Mouse (Mus musculus): Measurements from ENCODE around the gene Upk3b. TPM values are rescaled to one million over a fixed set of nuclear protein-coding genes. Genes with fewer than 3 reads are reported as not detected.

Upk3b gene
- total RNA-seq (2023), result not detected

GRCm38 (mm10) chr5:136038258-136039214, at the start of gene Upk3b:
TSS of gene Upk3b (plus strand) at chr5:136038496.

GRCm38 (mm10) chr5:135994725-135995687, 43.3 kb upstream of the Upk3b start, which contains the start of gene Dtx2:
TSS of gene Dtx2 (plus strand) at chr5:135994800.

GRCm38 (mm10) chr5:136054301-136055077, 16.2 kb downstream of the Upk3b start, which contains the start of gene Upk3bl:
TSS of gene Upk3bl (plus strand) at chr5:136054492.

GRCm38 (mm10) chr5:136083669-136084107, 45.4 kb downstream of the Upk3b start, which contains the start of gene Rasa4:
TSS of gene Rasa4 (plus strand) at chr5:136083916.

Other genes starting within 250 kb of the Upk3b start
- not detected for gene Srrm3, start 231.6 kb upstream of the Upk3b start, total RNA-seq (2023)
- gene Hspb1, start 150.6 kb upstream of the Upk3b start, total RNA-seq (2023), result not detected
- 100 to 1,000 TPM; 111 to 123 TPM for gene Ywhag, start 103.9 kb upstream of the Upk3b start, total RNA-seq (2023)
- 1 to 10 TPM; 5.7 to 9.1 TPM for gene Ssc4d, start 64.0 kb upstream of the Upk3b start, total RNA-seq (2023)
- not detected for gene Zp3, start 58.4 kb upstream of the Upk3b start, total RNA-seq (2023)
- gene Dtx2, start 43.7 kb upstream of the Upk3b start, total RNA-seq (2023), result 10 to 100 TPM; 16.8 to 17.3 TPM
- gene Upk3bl, start 16.0 kb downstream of the Upk3b start, total RNA-seq (2023), result not detected
- gene Rasa4, start 45.4 kb downstream of the Upk3b start, total RNA-seq (2023), result 10 to 100 TPM; 26.8 to 32.4 TPM
- gene Polr2j, start 78.1 kb downstream of the Upk3b start, total RNA-seq (2023), result 10 to 100 TPM; 72.9 to 73.5 TPM
- gene Lrwd1, start 97.6 kb downstream of the Upk3b start, total RNA-seq (2023), result 10 to 100 TPM; 39.5 to 39.8 TPM
- 10 to 100 TPM; 15.7 to 18.4 TPM for gene Alkbh4, start 97.7 kb downstream of the Upk3b start, total RNA-seq (2023)
- gene Orai2, start 132.2 kb downstream of the Upk3b start, total RNA-seq (2023), result 10 to 100 TPM; 77.0 to 79.4 TPM
- gene Prkrip1, start 160.5 kb downstream of the Upk3b start, total RNA-seq (2023), result 10 to 100 TPM; 20.8 to 21.0 TPM
- 10 to 100 TPM; 18.5 to 25.6 TPM for gene Sh2b2, start 208.1 kb downstream of the Upk3b start, total RNA-seq (2023)